Mouse (Mus musculus) left cerebral cortex, postnatal 25 days (tissue): ENCODE data around the gene 4931406C07Rik. TPM values are rescaled to one million over a fixed set of nuclear protein-coding genes. Genes with fewer than 3 reads are reported as not detected.
A peak's percentile ranks its signal among the peaks of the same experiment; 100 is the strongest.

Experiments used
- DNase-seq, 2 experiments: peaks; one replicate each; pipeline ENCODE4 v3.0.0; 2022; ENCODE audit warnings: low spot score in 2 of 2, mixed read lengths in 1 of 2
- intact Hi-C: fragments of 180-260 bp; cut with DNase I; formaldehyde crosslinking; loops from one replicate; pipeline ENCODE4 v1.15.1; 2025
- total RNA-seq, 2 experiments: library from RNA; stranded (reverse); gene quantifications; 2 replicates each; pipeline ENCODE4 v1.2.3; 2021

Gene 4931406C07Rik
- total RNA-seq, 2 experiments from 2014 or later = 17.0 to 21.6 TPM

- intact Hi-C loops = no loop called here
- DNase-seq = no peak
Observed at GRCm38 (mm10) chr9:15297112-15297511, 9.1 kb downstream of the 4931406C07Rik start.

- DNase-seq = no peak
- intact Hi-C loops = no loop called here
Observed at GRCm38 (mm10) chr9:15289251-15289650, 17.0 kb downstream of the 4931406C07Rik start.

- no peak for DNase-seq
- intact Hi-C loops = no loop called here
Observed at GRCm38 (mm10) chr9:15288402-15288801, 17.8 kb downstream of the 4931406C07Rik start.

GRCm38 (mm10) chr9:15287846-15288245, 18.4 kb downstream of the 4931406C07Rik start:
- no peak for DNase-seq
- intact Hi-C loops = no loop called here

GRCm38 (mm10) chr9:15285443-15285842, 20.8 kb downstream of the 4931406C07Rik start:
- intact Hi-C loops = no loop called here

GRCm38 (mm10) chr9:15280491-15280879, 25.8 kb downstream of the 4931406C07Rik start:
- intact Hi-C loops = no loop called here
- no peak for DNase-seq

More at GRCm38 (mm10) chr9:15285443-15285842, 20.8 kb downstream of the 4931406C07Rik start:
- DNase-seq = no peak

- intact Hi-C loops = loop anchor here (2.0 kb wide), 1 partner anchor 27 kb away; the partner anchor contains the start of genes 4931406C07Rik and Taf1d
- peak; percentile 96 to 98 for DNase-seq
Observed at GRCm38 (mm10) chr9:15279649-15280490, 26.4 kb downstream of the 4931406C07Rik start, which contains the start of gene Med17. Med17 (minus strand) TSS chr9:15279931.

GRCm38 (mm10) chr9:15279139-15279648, 27.1 kb downstream of the 4931406C07Rik start:
- no peak for DNase-seq
- intact Hi-C loops = loop anchor here (2.0 kb wide), 1 partner anchor 28 kb away; the partner anchor contains the start of genes 4931406C07Rik and Taf1d

- intact Hi-C loops = loop anchor here (2.0 kb wide), 1 partner anchor 28 kb away; the partner anchor contains the start of genes 4931406C07Rik and Taf1d
- DNase-seq = no peak
Observed at GRCm38 (mm10) chr9:15278343-15278742, 27.9 kb downstream of the 4931406C07Rik start.

- intact Hi-C loops = no loop called here
- no peak for DNase-seq
Observed at GRCm38 (mm10) chr9:15276855-15277254, 29.4 kb downstream of the 4931406C07Rik start.

- intact Hi-C loops = no loop called here
- DNase-seq = no peak
Observed at GRCm38 (mm10) chr9:15273981-15274380, 32.3 kb downstream of the 4931406C07Rik start.

- intact Hi-C loops = no loop called here
- no peak for DNase-seq
Observed at GRCm38 (mm10) chr9:15263487-15263886, 42.8 kb downstream of the 4931406C07Rik start.

- DNase-seq = no peak
- intact Hi-C loops = no loop called here
Observed at GRCm38 (mm10) chr9:15261980-15262379, 44.3 kb downstream of the 4931406C07Rik start.

- intact Hi-C loops = no loop called here
- DNase-seq = no peak
Observed at GRCm38 (mm10) chr9:15256214-15256613, 50.0 kb downstream of the 4931406C07Rik start.

GRCm38 (mm10) chr9:15254501-15254900, 51.7 kb downstream of the 4931406C07Rik start:
- no peak for DNase-seq
- intact Hi-C loops = no loop called here

- intact Hi-C loops = no loop called here
- no peak for DNase-seq
Observed at GRCm38 (mm10) chr9:15252196-15252595, 54.1 kb downstream of the 4931406C07Rik start.

GRCm38 (mm10) chr9:15250376-15250775, 55.9 kb downstream of the 4931406C07Rik start:
- DNase-seq = no peak
- intact Hi-C loops = no loop called here

GRCm38 (mm10) chr9:15245319-15246075, 60.8 kb downstream of the 4931406C07Rik start:
- intact Hi-C loops = no loop called here
- DNase-seq = no peak

- DNase-seq = no peak
- intact Hi-C loops = no loop called here
Observed at GRCm38 (mm10) chr9:15242130-15242529, 64.1 kb downstream of the 4931406C07Rik start.

GRCm38 (mm10) chr9:15241596-15241939, 64.7 kb downstream of the 4931406C07Rik start:
- peak in 1 of 2 experiments; percentile 39 for DNase-seq
- intact Hi-C loops = no loop called here
